Mouse (Mus musculus) cerebellum, adult 2 months (tissue): ENCODE measurements around the gene Birc2. TPM values are rescaled to one million over a fixed set of nuclear protein-coding genes. Genes with fewer than 3 reads are reported as not detected.

Experiments
- DNase-seq, 2 experiments: peaks; one replicate each; pipeline ENCODE4 v3.0.0; 2021
- H3K27ac ChIP-seq: fragments of 200-500 bp; 2 replicates; pipeline ENCODE4 v1.5.1; 2012; ENCODE audit warnings: low read length, control low read depth, inconsistent platforms; ENCODE audit not compliant: insufficient read depth
- H3K27me3 ChIP-seq: fragments of 200-500 bp; 2 replicates; pipeline ENCODE4 v1.6.1; 2012; ENCODE audit warnings: inconsistent platforms, mild to moderate bottlenecking, low read length, moderate library complexity; ENCODE audit not compliant: control insufficient read depth, insufficient read depth
- H3K4me1 ChIP-seq: fragments of 200-500 bp; 2 replicates; pipeline ENCODE4 v1.6.1; 2011; ENCODE audit warnings: low read length; ENCODE audit not compliant: control insufficient read depth, insufficient read depth
- H3K4me3 ChIP-seq: fragments of 200-500 bp; replicated peaks from 2 replicates; pipeline ENCODE3; 2011; ENCODE audit warnings: mild to moderate bottlenecking, low read depth, low read length, control low read depth; ENCODE audit not compliant: insufficient read depth
- CTCF ChIP-seq: fragments of 200-500 bp; IDR thresholded peaks from 2 replicates; pipeline ENCODE4 v1.5.1; 2011; ENCODE audit warnings: low read depth, mild to moderate bottlenecking, control low read depth, low read length, moderate library complexity, borderline replicate concordance; ENCODE audit not compliant: insufficient read depth
- POLR2A ChIP-seq: fragments of 200-500 bp; IDR thresholded peaks from 2 replicates; pipeline ENCODE4 v1.6.1; 2011; ENCODE audit warnings: low read length, control low read depth, borderline replicate concordance; ENCODE audit not compliant: insufficient read depth
- WGBS: fragments of 180-500 bp; shearing (Covaris S2); methylation state at CpG from one replicate; pipeline ENCODE4 v1.1.7; 2018; 5-methylcytosine and 5-hydroxymethylcytosine counted together
- polyA plus RNA-seq: library from polyadenylated mRNA; depleted of rRNA; stranded (reverse); fragments of >200 nt; gene quantifications from 2 replicates; pipeline ENCODE4 v1.2.3, GENCODE M21; 2012

Birc2 gene
- polyA plus RNA-seq, 1 experiment = 32.6 TPM

GRCm38 (mm10) chr9:7788411-7788810 is 48.5 kb downstream of the Birc2 start:
- Histone ChIP-seq H3K4me1 (no peaks in the 10 kb centered on the region), H3K27me3 (no peaks in the 10 kb centered on the region), H3K4me3 (no peak overlapping the region), H3K27ac (no peak overlapping the region)
- no peak for DNase-seq
- 82% methylated on average over 6 of the region's 6 CpGs for WGBS
- no peak for TF ChIP-seq POLR2A
- TF ChIP-seq CTCF = no peak

GRCm38 (mm10) chr9:7786086-7786485 is 50.8 kb downstream of the Birc2 start:
- Histone ChIP-seq H3K4me3 (no peak overlapping the region), H3K27me3 (no peaks in the 10 kb centered on the region), H3K4me1 (no peaks in the 10 kb centered on the region), H3K27ac (no peak overlapping the region)
- 90% methylated on average over 7 of the region's 7 CpGs for WGBS
- DNase-seq = no peak
- no peak for TF ChIP-seq POLR2A
- TF ChIP-seq CTCF = no peak

- no peaks in the 10 kb centered on the region for H3K27me3 ChIP-seq
- H3K27ac ChIP-seq = no peak overlapping the region
- H3K4me1 ChIP-seq = no peaks in the 10 kb centered on the region
- no peak overlapping the region for H3K4me3 ChIP-seq
- no peak for TF ChIP-seq CTCF
- TF ChIP-seq POLR2A = no peak
- WGBS = 93% methylated on average over 3 of the region's 3 CpGs
- no peak for DNase-seq
Measured at GRCm38 (mm10) chr9:7785396-7785795, 51.5 kb downstream of the Birc2 start.

GRCm38 (mm10) chr9:7784615-7785012 is 52.2 kb downstream of the Birc2 start:
- 44% methylated on average over 1 of the region's 1 CpGs for WGBS
- Histone ChIP-seq H3K27me3 (no peaks in the 10 kb centered on the region), H3K4me1 (no peaks in the 10 kb centered on the region), H3K4me3 (no peak overlapping the region), H3K27ac (no peak overlapping the region)
- TF ChIP-seq POLR2A (no peak), CTCF (no peak)
- no peak for DNase-seq

- TF ChIP-seq POLR2A (no peak), CTCF (no peak)
- 73% methylated on average over 15 of the region's 15 CpGs for WGBS
- DNase-seq = no peak
- Histone ChIP-seq H3K27ac (no peak overlapping the region), H3K4me1 (no peaks in the 10 kb centered on the region), H3K4me3 (no peak overlapping the region), H3K27me3 (no peaks in the 10 kb centered on the region)
Measured at GRCm38 (mm10) chr9:7783823-7784614, 52.8 kb downstream of the Birc2 start.

GRCm38 (mm10) chr9:7780250-7781150 is 56.4 kb downstream of the Birc2 start:
- H3K4me3 ChIP-seq = no peak overlapping the region
- H3K27ac ChIP-seq = no peak overlapping the region
- H3K4me1 ChIP-seq = no peaks in the 10 kb centered on the region
- TF ChIP-seq POLR2A (no peak), CTCF (no peak)
- no peak for DNase-seq
- 96% methylated on average over 8 of the region's 8 CpGs for WGBS
- no peaks in the 10 kb centered on the region for H3K27me3 ChIP-seq

- H3K27me3 ChIP-seq = no peaks in the 10 kb centered on the region
- H3K4me3 ChIP-seq = no peak overlapping the region
- DNase-seq = no peak
- 95% methylated on average over 4 of the region's 4 CpGs for WGBS
- no peak overlapping the region for H3K27ac ChIP-seq
- no peak for TF ChIP-seq CTCF
- TF ChIP-seq POLR2A = no peak
- H3K4me1 ChIP-seq = no peaks in the 10 kb centered on the region
Measured at GRCm38 (mm10) chr9:7779786-7780185, 57.1 kb downstream of the Birc2 start.
